In the genomic region with DNA sequence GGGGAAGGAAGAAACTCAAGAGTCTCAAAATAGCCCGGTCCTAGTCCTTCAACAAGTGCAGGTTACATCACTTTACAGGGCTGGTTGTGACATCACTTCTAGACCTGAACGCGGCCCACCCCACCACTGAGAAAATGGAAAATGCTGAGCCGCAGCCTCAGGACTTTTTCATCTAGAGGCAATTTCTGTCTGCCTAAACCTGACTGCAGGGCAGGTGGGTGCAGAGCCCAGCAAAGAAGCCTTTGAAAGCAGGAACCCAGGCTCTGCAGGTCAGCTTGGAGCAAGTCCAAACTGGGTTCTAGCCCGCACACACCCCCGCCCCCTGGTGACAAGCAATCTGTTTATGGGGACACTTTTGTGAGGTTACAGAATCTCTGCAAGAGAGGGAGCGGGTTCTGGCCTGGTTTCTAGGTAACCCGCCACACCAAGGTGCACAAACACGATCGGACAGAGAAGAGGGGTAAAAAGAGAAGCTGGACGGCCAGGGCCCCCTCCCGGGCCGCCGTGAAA, we compare ENCODE assay signal across 7 mouse cellular contexts.
DNase-seq lines count a peak whose midpoint lies in the region; ATAC-seq and TF ChIP-seq lines count a peak whose summit lies in the region.

No protein-coding gene starts in this region.

- H3K9me3 ChIP-seq in ES-Bruce4 (replicated peaks; ENCODE audit: control insufficient read depth, insufficient read depth, low read length, poor library complexity, severe bottlenecking), result no peaks in the 10 kb centered on the region
- H3K9me3 ChIP-seq in heart, embryonic 15.5 days (replicated peaks), result no peaks in the 10 kb centered on the region

- H3K4me3 ChIP-seq in C2C12 (ENCODE audit: insufficient read depth, poor library complexity, severe bottlenecking) (peak overlapping the region; percentile 37), ES-Bruce4 (ENCODE audit: low read depth, low read length) (peak overlapping the region; percentile 64)
- H3K4me3 ChIP-seq in heart, embryonic 15.5 days, result peak overlapping the region; percentile 71

- peak; percentile 92 for DNase-seq in cerebellum, adult 9-11 months
- DNase-seq in kidney, postnatal 4 days, result peak; percentile 67 to 78
- peak; percentile 54 for DNase-seq in lung, postnatal 14 days
- DNase-seq in spleen, postnatal 4 days (ENCODE audit: low spot score in 2 of 2), result peak; percentile 25 to 64

- H3K79me2 ChIP-seq in C2C12 (ENCODE audit: control insufficient read depth, insufficient read depth), result peaks cover 20% of the 10 kb centered on the region

- peak overlapping the region; percentile 83 for H3K27ac ChIP-seq in ES-Bruce4 (ENCODE audit: insufficient read depth, low read length)
- peak overlapping the region; percentile 95 for H3K27ac ChIP-seq in heart, embryonic 15.5 days

- H3K27me3 ChIP-seq in C2C12 (ENCODE audit: control insufficient read depth, insufficient read depth, insufficient read length) (no peaks in the 10 kb centered on the region), ES-Bruce4 (ENCODE audit: control insufficient read depth, insufficient read depth, low read length, poor library complexity, severe bottlenecking) (no peaks in the 10 kb centered on the region)
- H3K27me3 ChIP-seq in heart, embryonic 15.5 days, result no peaks in the 10 kb centered on the region

- H3K4me1 ChIP-seq in ES-Bruce4 (ENCODE audit: control insufficient read depth, insufficient read depth, low read length), result peaks cover 8% of the 10 kb centered on the region
- H3K4me1 ChIP-seq in heart, embryonic 15.5 days (replicated peaks), result peaks cover 34% of the 10 kb centered on the region

- H3K4me2 ChIP-seq in heart, embryonic 15.5 days, result peak overlapping the region; percentile 96

- H3K36me3 ChIP-seq in C2C12 (ENCODE audit: control insufficient read depth, insufficient read depth) (no peaks in the 10 kb centered on the region), ES-Bruce4 (ENCODE audit: control insufficient read depth, insufficient read depth, low read length, poor library complexity, severe bottlenecking) (no peaks in the 10 kb centered on the region)
- no peaks in the 10 kb centered on the region for H3K36me3 ChIP-seq in heart, embryonic 15.5 days

- ATAC-seq in heart, embryonic 15.5 days (replicated peaks; ENCODE audit: insufficient number of reproducible peaks, insufficient read depth, low FRiP score, low read depth), result peak; percentile 7; the same call in 1 of the 2 replicates

- H3K79me3 ChIP-seq in C2C12 (ENCODE audit: low read depth), result peaks cover 4% of the 10 kb centered on the region

- peak overlapping the region; percentile 89 for H3K9ac ChIP-seq in ES-Bruce4 (ENCODE audit: low read depth, poor library complexity, severe bottlenecking)
- H3K9ac ChIP-seq in heart, embryonic 15.5 days, result peak overlapping the region; percentile 82

- no peak for TF ChIP-seq EP300 in ES-Bruce4 (IDR thresholded peaks at IDR 0.05; ENCODE audit: insufficient read depth, low read depth, low read length)

- H3ac ChIP-seq in C2C12 (ENCODE audit: control insufficient read depth, insufficient read length, low read depth), result peak overlapping the region; percentile 74

- TF ChIP-seq POLR2A in ES-Bruce4 (IDR thresholded peaks at IDR 0.05; ENCODE audit: insufficient read depth, low read length), result no peak

- 2% methylated on average over 14 of the region's 14 CpGs for WGBS in heart, embryonic 15.5 days

- TF ChIP-seq CTCF in C2C12 (IDR thresholded peaks at IDR 0.05; ENCODE audit: control insufficient read depth, insufficient read depth, insufficient read length) (no peak), ES-Bruce4 (IDR thresholded peaks at IDR 0.05; ENCODE audit: low read depth, low read length) (no peak)

TF ChIP-seq in C2C12, 6 proteins besides CTCF, POLR2A, EP300 and RAD21:
- TF ChIP-seq FOSL1 (IDR thresholded peaks at IDR 0.05; ENCODE audit: insufficient read depth, low read length, poor library complexity, severe bottlenecking), result no peak
- TF ChIP-seq MYOG (IDR thresholded peaks at IDR 0.05; ENCODE audit: control insufficient read depth, extremely low read depth, insufficient read length), result no peak
- no peak for TF ChIP-seq MYOD1 (IDR thresholded peaks at IDR 0.05; ENCODE audit: control insufficient read depth, insufficient read length, low read depth)
- no peak for TF ChIP-seq USF1 (IDR thresholded peaks at IDR 0.05; ENCODE audit: low read depth)
- TF ChIP-seq CEBPB (IDR thresholded peaks at IDR 0.05; ENCODE audit: low read depth), result no peak
- no peak for TF ChIP-seq MAX (IDR thresholded peaks at IDR 0.05)

Comparison
In these comparisons a context has a peak if more than half of its experiments do, and no peak if none do; other contexts are left out.
1. Peak in every context shown above with its lines: DNase-seq, ATAC-seq, H3K4me3 ChIP-seq and H3K27ac ChIP-seq.